Mouse (Mus musculus) liver, adult 2 months (tissue): Measurements from ENCODE around the gene Gnaq. TPM values are rescaled to one million over a fixed set of nuclear protein-coding genes. Genes with fewer than 3 reads are reported as not detected.
A peak's percentile ranks its signal among the peaks of the same experiment; 100 is the strongest.

Experiments
- DNase-seq: peaks from one replicate; pipeline ENCODE4 v3.0.0-alpha.2; 2011; ENCODE audit warnings: low read depth, low spot score; ENCODE audit errors: extremely low read depth
- H3K27ac ChIP-seq: fragments of 200-500 bp; replicated peaks from 2 replicates; pipeline ENCODE4 v1.5.1; 2012; ENCODE audit warnings: low read depth, mild to moderate bottlenecking, control low read depth, inconsistent platforms, low read length; ENCODE audit not compliant: insufficient read depth
- H3K27me3 ChIP-seq: fragments of 200-500 bp; 2 replicates; pipeline ENCODE4 v1.6.1; 2012; ENCODE audit warnings: mild to moderate bottlenecking, moderate library complexity, low read length, inconsistent platforms; ENCODE audit not compliant: control insufficient read depth, insufficient read depth
- H3K36me3 ChIP-seq: fragments of 200-500 bp; 2 replicates; pipeline ENCODE4 v1.6.1; 2012; ENCODE audit warnings: low read length, inconsistent platforms; ENCODE audit not compliant: control insufficient read depth, insufficient read depth
- H3K4me1 ChIP-seq: fragments of 200-500 bp; 2 replicates; pipeline ENCODE4 v1.6.1; 2011; ENCODE audit warnings: low read length; ENCODE audit not compliant: control insufficient read depth, insufficient read depth
- H3K4me3 ChIP-seq: fragments of 200-500 bp; 2 replicates; pipeline ENCODE4 v1.5.1; 2011; ENCODE audit warnings: low read depth, mild to moderate bottlenecking, control low read depth, low read length, moderate library complexity; ENCODE audit not compliant: insufficient read depth
- H3K79me2 ChIP-seq: fragments of 200-500 bp; 2 replicates; pipeline ENCODE4 v1.6.1; 2012; ENCODE audit warnings: inconsistent platforms, mild to moderate bottlenecking, low read length, moderate library complexity; ENCODE audit not compliant: control insufficient read depth, insufficient read depth
- H3K9ac ChIP-seq: fragments of 200-500 bp; 2 replicates; pipeline ENCODE4 v1.6.1; 2012; ENCODE audit warnings: low read depth, mild to moderate bottlenecking, control low read depth, inconsistent platforms, low read length
- CTCF ChIP-seq: fragments of 200-500 bp; IDR thresholded peaks from 2 replicates; pipeline ENCODE4 v1.5.1; 2011; ENCODE audit warnings: low read depth, low read length, control low read depth
- POLR2A ChIP-seq: fragments of 200-500 bp; IDR thresholded peaks from 2 replicates; pipeline ENCODE4 v1.6.1; 2011; ENCODE audit warnings: low read length, control low read depth; ENCODE audit not compliant: insufficient read depth; ENCODE audit errors: extremely low read depth
- WGBS: fragments of 180-500 bp; shearing (Covaris S2); methylation state at CpG from one replicate; pipeline ENCODE4 v1.1.7; 2018; 5-methylcytosine and 5-hydroxymethylcytosine counted together
- polyA plus RNA-seq: library from polyadenylated mRNA; depleted of rRNA; stranded (reverse); fragments of >200 nt; gene quantifications from 2 replicates; pipeline ENCODE4 v1.2.3, GENCODE M21; 2012
- total RNA-seq: library from RNA; depleted of rRNA; stranded (reverse); fragments of >200 nt; gene quantifications from 2 replicates; pipeline ENCODE4 v1.2.3, GENCODE M21; 2014

Gene Gnaq
- total and polyA plus RNA-seq, 2 experiments: 5.2 to 10.2 TPM

GRCm38 (mm10) chr19:16271002-16271401 lies 138.4 kb downstream of the Gnaq start:
- 0 out of 2 replicates have a peak, but pooled peaks cover 4% of the 10 kb centered on the region for H3K4me1 ChIP-seq
- no peak for DNase-seq
- peaks cover 17% of the 10 kb centered on the region; the same call in 1 of the 2 replicates for H3K79me2 ChIP-seq
- H3K27ac ChIP-seq: no peak overlapping the region
- H3K27me3 ChIP-seq: no peaks in the 10 kb centered on the region
- 97% methylated on average over 1 of the region's 1 CpGs for WGBS
- no peak overlapping the region for H3K4me3 ChIP-seq
- H3K36me3 ChIP-seq: no peaks in the 10 kb centered on the region
- TF ChIP-seq POLR2A: no peak
- TF ChIP-seq CTCF: no peak
- H3K9ac ChIP-seq: no peak overlapping the region

GRCm38 (mm10) chr19:16273021-16273420 lies 140.4 kb downstream of the Gnaq start:
- WGBS: 76% methylated on average over 4 of the region's 4 CpGs
- peaks cover 17% of the 10 kb centered on the region; the same call in 1 of the 2 replicates for H3K79me2 ChIP-seq
- no peak overlapping the region for H3K27ac ChIP-seq
- H3K4me1 ChIP-seq: 0 out of 2 replicates have a peak, but pooled peaks cover 4% of the 10 kb centered on the region
- no peak for TF ChIP-seq CTCF
- TF ChIP-seq POLR2A: no peak
- no peak overlapping the region for H3K9ac ChIP-seq
- no peaks in the 10 kb centered on the region for H3K36me3 ChIP-seq
- H3K27me3 ChIP-seq: no peaks in the 10 kb centered on the region
- H3K4me3 ChIP-seq: no peak overlapping the region
- no peak for DNase-seq

GRCm38 (mm10) chr19:16280231-16280630 lies 147.6 kb downstream of the Gnaq start:
- H3K9ac ChIP-seq: no peak overlapping the region
- TF ChIP-seq POLR2A (no peak), CTCF (no peak)
- peak; percentile 60 for DNase-seq
- no peaks in the 10 kb centered on the region for H3K27me3 ChIP-seq
- no peak overlapping the region for H3K4me3 ChIP-seq
- no peaks in the 10 kb centered on the region; the same call in none of the 2 replicates for H3K4me1 ChIP-seq
- no peaks in the 10 kb centered on the region for H3K36me3 ChIP-seq
- 46% methylated on average over 4 of the region's 4 CpGs for WGBS
- no peaks in the 10 kb centered on the region; the same call in 1 of the 2 replicates for H3K79me2 ChIP-seq
- H3K27ac ChIP-seq: no peak overlapping the region

- no peak for DNase-seq
- Histone ChIP-seq H3K9ac (no peak overlapping the region), H3K79me2 (no peaks in the 10 kb centered on the region), H3K27me3 (no peaks in the 10 kb centered on the region), H3K36me3 (no peaks in the 10 kb centered on the region), H3K27ac (no peak overlapping the region), H3K4me3 (no peak overlapping the region), H3K4me1 (no peaks in the 10 kb centered on the region; the same call in 1 of the 2 replicates)
- TF ChIP-seq CTCF: no peak
- no peak for TF ChIP-seq POLR2A
- 85% methylated on average over 11 of the region's 11 CpGs for WGBS
Measured at GRCm38 (mm10) chr19:16285051-16286028, 152.7 kb downstream of the Gnaq start.

- Histone ChIP-seq H3K27me3 (no peaks in the 10 kb centered on the region), H3K9ac (no peak overlapping the region), H3K4me3 (no peak overlapping the region), H3K79me2 (no peaks in the 10 kb centered on the region), H3K27ac (peak overlapping the region; percentile 33), H3K36me3 (no peaks in the 10 kb centered on the region), H3K4me1 (no peaks in the 10 kb centered on the region; the same call in 1 of the 2 replicates)
- TF ChIP-seq POLR2A (no peak), CTCF (no peak)
- WGBS: 66% methylated on average over 10 of the region's 10 CpGs
- peak; percentile 33 for DNase-seq
Measured at GRCm38 (mm10) chr19:16286451-16287175, 154.0 kb downstream of the Gnaq start.
